ENCODE assay signal across 12 mouse cellular contexts in genomic region chr14:80138991-80139791, GRCm38 (mm10).
DNase-seq lines count a peak whose midpoint lies in the region; ATAC-seq and TF ChIP-seq lines count a peak whose summit lies in the region.
"Had no signal": no experiment of that assay in that cellular context is flagged by ENCODE, and none has a peak within 500 bp of the region (broad histone marks: within the 10 kb centered on the region; RNA-seq: fewer than 3 reads in every experiment).

No protein-coding gene starts in this region.

- TF ChIP-seq CTCF in kidney, postnatal 0 days (IDR thresholded peaks at IDR 0.05; ENCODE audit: low read depth): no peak

- no peaks in the 10 kb centered on the region for H3K9me3 ChIP-seq in kidney, postnatal 0 days (replicated peaks; ENCODE audit: low read length)
- H3K9me3 ChIP-seq in forebrain, embryonic 16.5 days (ENCODE audit: control insufficient read depth, low read length): no peaks in the 10 kb centered on the region
- no peaks in the 10 kb centered on the region for H3K9me3 ChIP-seq in midbrain, embryonic 12.5 days

- no peaks in the 10 kb centered on the region for H3K36me3 ChIP-seq in kidney, postnatal 0 days (ENCODE audit: insufficient read depth, low read length)
- no peaks in the 10 kb centered on the region for H3K36me3 ChIP-seq in forebrain, embryonic 16.5 days (ENCODE audit: control insufficient read depth, insufficient read depth)
- no peaks in the 10 kb centered on the region for H3K36me3 ChIP-seq in midbrain, embryonic 12.5 days

- ATAC-seq in kidney, postnatal 0 days (replicated peaks; ENCODE audit: low FRiP score, low read depth): peak; percentile 29; the same call in 1 of the 2 replicates
- peak; percentile 85 for ATAC-seq in forebrain, embryonic 16.5 days
- ATAC-seq in midbrain, embryonic 12.5 days (ENCODE audit: low FRiP score, low read depth): peak; percentile 88
- no peak for ATAC-seq in megakaryocyte, adult 5-6 weeks (ENCODE audit: poor library complexity, severe bottlenecking)
- ATAC-seq: liver, postnatal 0 days had no signal

- H3K27ac ChIP-seq in kidney, postnatal 0 days: no peak overlapping the region
- H3K27ac ChIP-seq in forebrain, embryonic 16.5 days (ENCODE audit: low read length): no peak overlapping the region
- H3K27ac ChIP-seq in midbrain, embryonic 12.5 days (replicated peaks): peak overlapping the region; percentile 82

- 27% methylated on average over 6 of the region's 6 CpGs for WGBS in kidney, postnatal 0 days
- 6% methylated on average over 6 of the region's 6 CpGs for WGBS in forebrain, embryonic 16.5 days
- 8% methylated on average over 6 of the region's 6 CpGs for WGBS in midbrain, embryonic 12.5 days

- H3K4me2 ChIP-seq in kidney, postnatal 0 days (ENCODE audit: low read length): no peak overlapping the region
- no peak overlapping the region for H3K4me2 ChIP-seq in forebrain, embryonic 16.5 days (ENCODE audit: low read length)
- no peak overlapping the region; the same call in 1 of the 2 replicates for H3K4me2 ChIP-seq in midbrain, embryonic 12.5 days (replicated peaks)

- no peak overlapping the region for H3K9ac ChIP-seq in kidney, postnatal 0 days (ENCODE audit: low read depth, low read length)
- no peak overlapping the region for H3K9ac ChIP-seq in forebrain, embryonic 16.5 days (replicated peaks; ENCODE audit: low read depth, low read length)
- H3K9ac ChIP-seq in midbrain, embryonic 12.5 days (replicated peaks): no peak overlapping the region
- H3K9ac ChIP-seq: liver, postnatal 0 days had no signal

- DNase-seq in kidney, postnatal 0 days (ENCODE audit: low spot score): peak; percentile 21
- DNase-seq in kidney, postnatal 14 days: no peak
- peak; percentile 78 for DNase-seq in retina, postnatal 1 day
- no peak for DNase-seq in adrenal gland, postnatal 4 days (ENCODE audit: low spot score in 2 of 2)
- DNase-seq in adrenal gland, adult 8-10 months: no peak
- DNase-seq: cerebellum, adult 11 months; liver, postnatal 0 days; thymus, adult 18-20 months had no signal

- H3K4me1 ChIP-seq in kidney, postnatal 0 days (replicated peaks; ENCODE audit: insufficient read depth, low read length): no peaks in the 10 kb centered on the region
- peaks cover 15% of the 10 kb centered on the region for H3K4me1 ChIP-seq in forebrain, embryonic 16.5 days (replicated peaks; ENCODE audit: control insufficient read depth, insufficient read depth, low read length)
- peaks cover 26% of the 10 kb centered on the region for H3K4me1 ChIP-seq in midbrain, embryonic 12.5 days
- H3K4me1 ChIP-seq: megakaryocyte, embryonic 14.5 days had no signal

- H3K27me3 ChIP-seq in kidney, postnatal 0 days (ENCODE audit: insufficient read depth, low read length): no peaks in the 10 kb centered on the region
- no peaks in the 10 kb centered on the region for H3K27me3 ChIP-seq in forebrain, embryonic 16.5 days (replicated peaks; ENCODE audit: control insufficient read depth, insufficient read depth, low read length)
- no peaks in the 10 kb centered on the region for H3K27me3 ChIP-seq in midbrain, embryonic 12.5 days
- H3K27me3 ChIP-seq: megakaryocyte, embryonic 14.5 days had no signal

- H3K4me3 ChIP-seq in kidney, postnatal 0 days (replicated peaks; ENCODE audit: low read depth, low read length): no peak overlapping the region
- H3K4me3 ChIP-seq in forebrain, embryonic 16.5 days (replicated peaks; ENCODE audit: low read length): no peak overlapping the region
- no peak overlapping the region for H3K4me3 ChIP-seq in midbrain, embryonic 12.5 days
- H3K4me3 ChIP-seq: megakaryocyte, embryonic 14.5 days had no signal

Comparison
In these comparisons a context has a peak if more than half of its experiments do, and no peak if none do; other contexts are left out.
1. DNase-seq: peak in kidney, postnatal 0 days (single experiment) and retina, postnatal 1 day (single experiment); none in kidney, postnatal 14 days (single experiment), adrenal gland, postnatal 4 days (0 of 2) and adrenal gland, adult 8-10 months (single experiment).